Mouse (Mus musculus) v-Abl transformed pro-B cells (cell line): ENCODE results near the gene Il11ra2.
"Not testable (repeated sequence)": the region's sequence is repeated elsewhere in the genome, so short reads cannot be mapped to it uniquely, and the experiment has no call there.

Experiments
- in situ Hi-C, 2 experiments: fragments of 400-800 bp; cut with MboI; formaldehyde crosslinking; loops; one replicate each; pipeline ENCODE4 v1.15.1; 2025; ENCODE audit not compliant: unreplicated experiment in 2 of 2

Gene Il11ra2

GRCm38 (mm10) chr4:42661793-42662192, at the start of gene Il11ra2:
Il11ra2 (minus strand) TSS chr4:42661893.
- in situ Hi-C loops = not testable (repeated sequence)

- in situ Hi-C loops = not testable (repeated sequence)
Measured at GRCm38 (mm10) chr4:42682183-42682524, 20.5 kb upstream of the Il11ra2 start.

DNA sequence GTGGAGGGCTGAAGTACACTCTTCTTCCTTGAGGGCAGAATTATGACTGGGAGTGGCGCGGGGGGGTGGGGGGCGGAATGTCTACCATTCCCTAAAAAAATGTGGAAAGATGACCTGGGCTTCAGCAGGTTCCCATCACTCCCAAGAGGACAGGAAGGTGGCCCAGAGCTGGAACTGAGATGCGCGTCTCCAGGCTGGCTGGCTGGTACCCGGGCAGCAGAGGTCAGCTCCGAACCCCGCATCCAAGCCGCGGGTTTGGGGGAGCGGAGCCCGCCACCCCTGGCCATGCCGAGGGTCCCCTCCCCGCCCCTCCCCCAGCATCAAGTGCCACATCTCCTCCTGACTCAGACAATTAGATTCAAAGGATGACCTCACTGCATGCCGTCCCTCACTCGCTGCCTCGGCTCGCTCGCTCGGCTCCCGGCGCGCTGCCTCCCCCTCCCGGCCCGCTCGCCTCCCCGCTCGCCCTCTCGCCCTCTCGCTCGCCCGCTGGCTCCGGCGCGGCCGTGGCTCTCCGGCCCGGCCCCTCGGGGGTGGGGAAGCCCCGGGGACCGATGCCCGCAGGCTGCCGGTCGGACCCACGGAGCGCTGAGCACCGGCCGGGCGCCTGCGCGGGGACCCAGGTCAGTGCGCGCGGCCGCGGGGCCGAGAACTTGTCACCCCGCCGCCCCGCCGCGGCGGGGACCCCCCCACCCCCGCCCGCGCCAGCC, 19.9 kb upstream of the Il11ra2 start:
- in situ Hi-C loops = not testable (repeated sequence)

GRCm38 (mm10) chr4:42680374-42681356, 19.0 kb upstream of the Il11ra2 start:
- in situ Hi-C loops = not testable (repeated sequence)

- in situ Hi-C loops = not testable (repeated sequence)
Measured at GRCm38 (mm10) chr4:42679365-42679764, 17.7 kb upstream of the Il11ra2 start.

- in situ Hi-C loops = not testable (repeated sequence)
Measured at GRCm38 (mm10) chr4:42675415-42675814, 13.7 kb upstream of the Il11ra2 start.

- in situ Hi-C loops = not testable (repeated sequence)
Measured at GRCm38 (mm10) chr4:42654951-42655350, 6.7 kb downstream of the Il11ra2 start, which contains the start of gene Ccl27b. Ccl27b (plus strand) TSS chr4:42655251.

- in situ Hi-C loops = not testable (repeated sequence)
Measured at GRCm38 (mm10) chr4:42629419-42629818, 32.3 kb downstream of the Il11ra2 start, which contains the start of gene Gm2564. Gm2564 (plus strand) TSS chr4:42629719.

GRCm38 (mm10) chr4:42611895-42612294, 49.8 kb downstream of the Il11ra2 start, which contains the start of gene Gm10591:
Gm10591 (plus strand) TSS chr4:42612195.
- in situ Hi-C loops = not testable (repeated sequence)
